Mouse (Mus musculus) G1E (cell line): ENCODE data around the gene Smarca4. TPM values are rescaled to one million over a fixed set of nuclear protein-coding genes. Genes with fewer than 3 reads are reported as not detected.

Experiments used
- ATAC-seq: 2 replicates; pipeline ENCODE4 v1.8.0; 2016; ENCODE audit warnings: mild to moderate bottlenecking; ENCODE audit not compliant: insufficient number of reproducible peaks, poor library complexity, low FRiP score, severe bottlenecking; ENCODE audit errors: extremely low read depth
- DNase-seq: peaks from one replicate; pipeline ENCODE4 v3.0.0; 2012; ENCODE audit warnings: low spot score
- H3K27me3 ChIP-seq: 2 replicates; pipeline ENCODE4 v1.6.1; 2012; ENCODE audit warnings: mild to moderate bottlenecking, low read length, inconsistent platforms; ENCODE audit not compliant: insufficient read depth
- H3K36me3 ChIP-seq: replicated peaks from 2 replicates; pipeline ENCODE3; 2012; ENCODE audit warnings: mild to moderate bottlenecking, inconsistent platforms
- H3K4me1 ChIP-seq: 2 replicates; pipeline ENCODE4 v1.6.1; 2012; ENCODE audit warnings: low read depth, low read length, inconsistent platforms, mixed read lengths; ENCODE audit not compliant: insufficient read depth
- H3K4me3 ChIP-seq: 2 replicates; pipeline ENCODE4 v1.5.1; 2012; ENCODE audit warnings: low read depth, mild to moderate bottlenecking, inconsistent platforms, low read length, moderate library complexity, mixed read lengths
- H3K9me3 ChIP-seq: replicated peaks from 2 replicates; pipeline ENCODE4 v1.6.1; 2012; ENCODE audit warnings: inconsistent platforms
- CTCF ChIP-seq: IDR thresholded peaks from 2 replicates; pipeline ENCODE4 v1.5.1; 2012; ENCODE audit warnings: low read depth, low read length, inconsistent platforms, mixed read lengths
- GATA1 ChIP-seq: IDR thresholded peaks from 2 replicates; pipeline ENCODE4 v1.6.1; 2012; ENCODE audit warnings: borderline replicate concordance, low read length, inconsistent platforms, mixed read lengths
- GATA2 ChIP-seq: IDR thresholded peaks from 2 replicates; pipeline ENCODE4 v1.6.1; 2012; ENCODE audit warnings: low read depth, low read length, inconsistent platforms, borderline replicate concordance
- POLR2AphosphoS5 ChIP-seq: IDR thresholded peaks from 2 replicates; pipeline ENCODE4 v1.6.1; 2012; ENCODE audit warnings: low read depth, low read length, inconsistent platforms; ENCODE audit not compliant: insufficient replicate concordance
- TAL1 ChIP-seq: conservative IDR thresholded peaks from 2 replicates; pipeline ENCODE4 v1.6.1; 2012; ENCODE audit warnings: low read depth, low read length, inconsistent platforms, mixed read lengths
- polyA plus RNA-seq: library from polyadenylated mRNA; stranded (reverse); fragments of >175 nt; gene quantifications from 2 replicates; pipeline ENCODE4 v1.2.3, GENCODE M21; 2012
- total RNA-seq, 2 experiments: library from RNA; stranded (forward) in 1 of 2; stranded (reverse) in 1 of 2; fragments of 200-1000 nt in 1 of 2; fragments of >200 nt in 1 of 2; fragmentation: Nextera tagmentation in 1 of 2; gene quantifications; 2 replicates each; pipeline ENCODE4 v1.2.3; 2014 to 2017

The Smarca4 gene
- total and polyA plus RNA-seq, 3 experiments: 46.1 to 220 (median 85.6) TPM

DNA sequence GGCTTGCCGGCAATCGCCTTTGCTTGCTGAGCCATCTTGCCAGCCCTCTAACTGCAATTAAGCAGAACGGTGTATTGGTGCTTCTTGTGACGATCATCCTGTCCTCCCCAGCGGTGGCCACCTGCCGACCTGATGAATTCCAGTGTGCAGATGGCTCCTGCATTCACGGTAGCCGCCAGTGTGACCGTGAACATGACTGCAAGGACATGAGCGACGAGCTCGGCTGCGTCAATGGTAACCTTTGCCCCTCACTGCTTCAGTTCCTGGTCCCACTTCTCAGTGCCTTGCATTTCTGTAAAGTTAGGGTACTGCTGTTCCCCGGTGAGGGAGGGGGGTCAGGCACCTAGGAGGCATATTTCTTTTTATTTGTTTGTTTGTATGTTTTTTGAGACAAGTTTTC is 119.2 kb downstream of the Smarca4 start:
- TF ChIP-seq GATA2: no peak
- no peak for TF ChIP-seq GATA1
- TF ChIP-seq POLR2AphosphoS5: no peak
- TF ChIP-seq TAL1: no peak
- no peak for TF ChIP-seq CTCF
- ATAC-seq (no peak), DNase-seq (no peak)
- Histone ChIP-seq H3K9me3 (no peaks in the 10 kb centered on the region; the same call in 1 of the 2 replicates), H3K4me3 (no peak overlapping the region), H3K27me3 (no peaks in the 10 kb centered on the region), H3K4me1 (peaks cover 29% of the 10 kb centered on the region), H3K36me3 (peaks cover 99% of the 10 kb centered on the region)

DNA sequence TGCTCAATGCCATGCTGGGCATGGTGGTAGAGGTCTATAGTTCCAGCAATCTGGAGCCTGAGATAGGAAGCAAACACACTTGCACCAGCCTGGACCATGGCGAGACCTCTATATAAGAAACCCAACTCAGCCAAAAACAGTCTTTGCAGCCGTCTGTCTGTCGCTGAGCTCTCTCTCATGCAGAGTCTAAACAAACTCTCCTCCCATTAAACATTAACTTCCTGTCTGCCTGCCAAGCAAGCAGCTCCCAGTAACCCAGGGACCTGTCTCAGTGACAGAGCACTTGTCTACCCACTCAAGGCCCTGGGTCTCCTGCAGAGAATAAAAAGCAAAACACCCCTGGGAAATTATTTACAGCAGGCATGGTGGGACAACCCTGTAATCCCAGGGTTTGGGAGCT is 120.6 kb downstream of the Smarca4 start:
- TF ChIP-seq GATA1 (no peak), TAL1 (no peak), POLR2AphosphoS5 (no peak)

GRCm38 (mm10) chr9:21737188-21737587 is 121.2 kb downstream of the Smarca4 start:
- Histone ChIP-seq H3K36me3 (peaks cover 97% of the 10 kb centered on the region), H3K4me3 (no peak overlapping the region)
- TF ChIP-seq CTCF (no peak), GATA1 (no peak), GATA2 (no peak), POLR2AphosphoS5 (no peak), TAL1 (no peak)

More for the DNA sequence above, 120.6 kb downstream of the Smarca4 start:
- ATAC-seq (no peak), DNase-seq (no peak)
- Histone ChIP-seq H3K4me1 (peaks cover 29% of the 10 kb centered on the region), H3K9me3 (no peaks in the 10 kb centered on the region; the same call in 1 of the 2 replicates), H3K36me3 (peaks cover 97% of the 10 kb centered on the region), H3K4me3 (no peak overlapping the region), H3K27me3 (no peaks in the 10 kb centered on the region)

DNA sequence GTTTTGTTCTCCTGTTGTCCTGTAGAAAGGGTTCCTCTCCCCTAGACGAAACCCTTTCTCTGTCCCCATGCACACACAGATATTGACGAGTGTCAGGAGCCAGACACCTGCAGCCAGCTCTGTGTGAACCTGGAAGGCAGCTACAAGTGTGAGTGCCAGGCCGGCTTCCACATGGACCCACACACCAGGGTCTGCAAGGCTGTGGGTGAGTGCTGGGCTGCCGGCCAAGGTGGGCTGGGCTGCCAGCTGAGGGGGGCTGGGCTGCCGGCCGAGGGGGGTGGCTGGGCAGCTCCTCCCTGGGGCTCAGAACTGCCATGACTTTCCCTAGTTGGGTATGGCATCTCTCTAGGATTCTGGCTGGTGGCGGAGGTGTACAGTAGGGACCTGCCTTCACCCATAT is 122.8 kb downstream of the Smarca4 start:
- Histone ChIP-seq H3K4me3 (no peak overlapping the region), H3K36me3 (peaks cover 94% of the 10 kb centered on the region), H3K9me3 (no peaks in the 10 kb centered on the region), H3K4me1 (peaks cover 36% of the 10 kb centered on the region), H3K27me3 (no peaks in the 10 kb centered on the region)
- DNase-seq (no peak), ATAC-seq (no peak)
- TF ChIP-seq CTCF: no peak
- TF ChIP-seq GATA2: no peak
- no peak for TF ChIP-seq GATA1
- TF ChIP-seq POLR2AphosphoS5: no peak
- TF ChIP-seq TAL1: no peak

More at GRCm38 (mm10) chr9:21737188-21737587, 121.2 kb downstream of the Smarca4 start:
- Histone ChIP-seq H3K9me3 (no peaks in the 10 kb centered on the region; the same call in 1 of the 2 replicates), H3K4me1 (peaks cover 35% of the 10 kb centered on the region), H3K27me3 (no peaks in the 10 kb centered on the region)
- no peak for DNase-seq
- ATAC-seq: no peak

- H3K36me3 ChIP-seq: peaks cover 94% of the 10 kb centered on the region
Observed at GRCm38 (mm10) chr9:21740427-21740826, 124.5 kb downstream of the Smarca4 start.

GRCm38 (mm10) chr9:21741514-21741913 is 125.5 kb downstream of the Smarca4 start:
- ATAC-seq: no peak
- peaks cover 95% of the 10 kb centered on the region for H3K36me3 ChIP-seq
- no peak for TF ChIP-seq TAL1
- no peak for TF ChIP-seq POLR2AphosphoS5
- TF ChIP-seq CTCF: no peak
- TF ChIP-seq GATA2: no peak
- TF ChIP-seq GATA1: no peak

More at GRCm38 (mm10) chr9:21740427-21740826, 124.5 kb downstream of the Smarca4 start:
- Histone ChIP-seq H3K27me3 (no peaks in the 10 kb centered on the region), H3K4me1 (peaks cover 39% of the 10 kb centered on the region), H3K9me3 (no peaks in the 10 kb centered on the region), H3K4me3 (no peak overlapping the region)
- TF ChIP-seq GATA2 (no peak), GATA1 (no peak), CTCF (no peak), POLR2AphosphoS5 (no peak), TAL1 (no peak)
- ATAC-seq (no peak), DNase-seq (no peak)

More at GRCm38 (mm10) chr9:21741514-21741913, 125.5 kb downstream of the Smarca4 start:
- DNase-seq: no peak
- no peaks in the 10 kb centered on the region for H3K27me3 ChIP-seq
- H3K4me3 ChIP-seq: no peak overlapping the region
- H3K9me3 ChIP-seq: no peaks in the 10 kb centered on the region
- H3K4me1 ChIP-seq: peaks cover 46% of the 10 kb centered on the region
